Mouse (Mus musculus) embryo, embryonic 10.5 days (tissue): ENCODE measurements around the gene B9d1.

Experiments
- DNase-seq: peaks from one replicate; pipeline ENCODE4 v3.0.0-alpha.2; 2015; ENCODE audit warnings: low spot score

B9d1 gene

DNA sequence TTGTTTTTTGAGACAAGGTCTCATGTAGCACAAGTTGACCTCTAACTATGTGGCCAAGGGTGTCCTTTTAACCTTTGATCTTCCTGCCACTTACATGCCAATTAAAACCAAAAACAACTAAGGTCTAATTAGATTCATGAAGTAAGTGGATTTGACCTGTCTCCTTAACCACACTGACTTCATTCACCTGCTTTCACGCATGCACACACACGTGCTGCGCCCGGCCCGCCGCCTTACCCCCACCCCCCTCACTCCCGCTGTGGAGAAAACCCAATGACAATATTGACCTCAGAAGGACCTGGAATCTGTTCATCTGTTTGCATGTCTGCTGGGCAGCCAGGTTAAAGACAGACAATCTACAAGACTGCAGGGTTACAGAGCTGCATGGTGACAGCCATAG lies 35.7 kb downstream of the B9d1 start:
- no peak for DNase-seq

- DNase-seq: no peak
Observed at GRCm38 (mm10) chr11:61541106-61541505, 36.2 kb downstream of the B9d1 start.

GRCm38 (mm10) chr11:61545586-61545985 lies 40.6 kb downstream of the B9d1 start:
- DNase-seq: no peak

DNA sequence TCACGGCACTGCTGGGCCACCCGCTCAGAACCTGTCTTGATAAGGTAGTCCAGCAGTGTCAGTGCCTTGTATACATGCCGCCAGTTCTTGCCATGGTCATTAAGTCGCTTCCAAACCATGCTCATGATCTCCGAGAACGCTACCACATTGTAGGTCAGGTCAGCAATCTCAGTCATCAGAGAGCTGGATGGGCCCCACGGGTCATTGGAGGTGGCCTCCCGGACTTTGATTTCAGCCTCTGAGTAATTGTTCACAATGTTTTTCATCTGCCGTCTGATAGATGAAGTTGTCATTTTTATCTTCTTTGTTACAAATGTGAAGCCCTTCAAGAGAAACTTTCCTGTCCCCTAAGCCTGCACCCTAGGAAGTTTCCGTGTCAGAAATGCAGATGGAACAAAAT lies 41.5 kb downstream of the B9d1 start:
- DNase-seq: no peak

- no peak for DNase-seq
Observed at GRCm38 (mm10) chr11:61547710-61548109, 42.8 kb downstream of the B9d1 start.

GRCm38 (mm10) chr11:61550631-61551030 lies 45.7 kb downstream of the B9d1 start:
- no peak for DNase-seq

- DNase-seq: no peak
Observed at GRCm38 (mm10) chr11:61553015-61553754, 48.2 kb downstream of the B9d1 start.

DNA sequence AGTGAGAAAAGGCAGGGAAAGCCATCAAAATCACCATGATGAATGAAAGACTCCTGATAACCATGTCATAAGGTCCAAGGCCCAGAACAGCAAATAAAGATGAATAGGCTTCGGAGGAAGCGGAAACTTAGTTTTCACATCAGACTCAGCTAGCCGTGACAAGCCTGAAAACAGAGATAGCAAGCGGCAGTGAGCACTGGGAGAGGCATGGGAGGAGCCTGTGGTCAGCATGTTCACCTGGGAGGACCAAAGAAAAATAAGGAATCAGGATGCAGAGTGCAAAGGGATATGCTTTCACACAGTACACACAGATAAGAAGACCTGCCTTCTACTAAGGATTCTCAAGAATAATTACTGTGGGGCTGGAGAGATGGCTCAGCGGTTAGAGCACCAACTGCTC lies 54.6 kb downstream of the B9d1 start:
- no peak for DNase-seq

- no peak for DNase-seq
Observed at GRCm38 (mm10) chr11:61562421-61562820, 57.5 kb downstream of the B9d1 start.
